Mouse (Mus musculus) forebrain, embryonic 14.5 days (tissue): ENCODE measurements at regions not wholly inside any gene's neighbourhood (a gene's known extent, or its start where the extent isn't known, plus 50 kb on each side); places are given as distances from the start of the nearest gene placed in this dataset. TPM values are rescaled to one million over a fixed set of nuclear protein-coding genes. Genes with fewer than 3 reads are reported as not detected.
"Not testable (repeated sequence)": the region's sequence is repeated elsewhere in the genome, so short reads cannot be mapped to it uniquely, and the experiment has no call there.

ENCODE experiments used
- ATAC-seq: fragments of 200-750 bp; cut with Nextera tagmentation; 2 replicates; pipeline ENCODE4 v1.8.0; 2017; ENCODE audit warnings: mild to moderate bottlenecking, moderate library complexity
- DNase-seq: peaks from one replicate; pipeline ENCODE4 v3.0.0-alpha.2; 2015; ENCODE audit warnings: low spot score
- H3K27ac ChIP-seq: fragments of 300-500 bp; sonication (generic); 2 replicates; pipeline ENCODE4 v1.5.1; 2014; ENCODE audit warnings: low read depth, mild to moderate bottlenecking, control low read depth, low read length, moderate library complexity
- H3K27me3 ChIP-seq: fragments of 300-500 bp; sonication (generic); replicated peaks from 2 replicates; pipeline ENCODE4 v1.6.1; 2014; ENCODE audit warnings: low read length, control low read depth, mixed read lengths; ENCODE audit not compliant: control insufficient read depth, insufficient read depth
- H3K36me3 ChIP-seq: fragments of 300-500 bp; sonication (generic); 2 replicates; pipeline ENCODE4 v1.6.1; 2014; ENCODE audit warnings: low read length, control low read depth; ENCODE audit not compliant: control insufficient read depth, insufficient read depth
- H3K4me1 ChIP-seq: fragments of 300-500 bp; sonication (generic); 2 replicates; pipeline ENCODE4 v1.6.1; 2014; ENCODE audit warnings: antibody characterized with exemption, low read length, control low read depth; ENCODE audit not compliant: control insufficient read depth, insufficient read depth
- H3K4me2 ChIP-seq: fragments of 300-500 bp; sonication (generic); 2 replicates; pipeline ENCODE4 v1.6.1; 2014; ENCODE audit warnings: mild to moderate bottlenecking, control low read depth, low read length
- H3K4me3 ChIP-seq: fragments of 300-500 bp; sonication (generic); 2 replicates; pipeline ENCODE4 v1.5.1; 2014; ENCODE audit warnings: low read depth, low read length, control low read depth
- H3K9ac ChIP-seq: fragments of 300-500 bp; sonication (generic); 2 replicates; pipeline ENCODE4 v1.6.1; 2014; ENCODE audit warnings: mild to moderate bottlenecking, low read length, control low read depth, moderate library complexity
- H3K9me3 ChIP-seq: fragments of 300-500 bp; sonication (generic); replicated peaks from 2 replicates; pipeline ENCODE4 v1.6.1; 2016; ENCODE audit warnings: low read length, control low read depth, mixed read lengths; ENCODE audit not compliant: control insufficient read depth
- WGBS: fragments of 180-500 bp; shearing (Covaris S2); extraction: QIAGEN DNeasy Blood & Tissue Kit; methylation state at CpG from one replicate; pipeline ENCODE4 v1.1.7; 2014; 5-methylcytosine and 5-hydroxymethylcytosine counted together
- microRNA-seq: library from miRNA; unstranded; fragments of <30 nt; microRNA quantifications from one replicate; pipeline ENCODE4, GENCODE M21; 2016

- no peaks in the 10 kb centered on the region for H3K9me3 ChIP-seq
- no peaks in the 10 kb centered on the region for H3K27me3 ChIP-seq
- H3K36me3 ChIP-seq, result no peaks in the 10 kb centered on the region
- WGBS, result 42% methylated on average over 1 of the region's 1 CpGs
- no peak for ATAC-seq
- H3K9ac ChIP-seq, result no peak overlapping the region
- no peak overlapping the region for H3K27ac ChIP-seq
- H3K4me3 ChIP-seq, result no peak overlapping the region
- no peak for DNase-seq
- no peak overlapping the region for H3K4me2 ChIP-seq
- no peaks in the 10 kb centered on the region for H3K4me1 ChIP-seq
Measured at GRCm38 (mm10) chr8:97191806-97192205, 1303.5 kb upstream of the Got2 start.

DNA sequence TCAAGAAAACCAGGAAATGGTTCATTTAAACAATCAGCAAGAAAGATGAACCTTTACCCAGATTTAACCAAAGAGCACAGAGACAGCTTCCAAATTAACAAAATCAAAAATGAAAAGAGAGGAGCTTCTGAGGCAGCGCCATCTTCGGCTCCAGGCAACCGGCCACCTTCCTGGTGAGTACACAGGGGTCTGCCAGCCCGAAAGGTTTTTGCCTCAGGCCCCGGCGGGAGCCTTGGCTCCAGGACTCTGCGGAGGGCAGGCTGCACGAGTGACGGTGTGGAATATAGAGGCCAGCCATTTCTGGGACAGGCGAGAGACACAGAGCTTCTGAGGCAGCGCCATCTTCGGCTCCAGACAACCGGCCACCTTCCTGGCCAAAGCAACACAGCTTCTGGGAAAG is 1295.5 kb upstream of the Got2 start:
- not testable (repeated sequence) for H3K4me1 ChIP-seq, DNase-seq, H3K27ac ChIP-seq, H3K27me3 ChIP-seq, H3K4me2 ChIP-seq, H3K9ac ChIP-seq, H3K9me3 ChIP-seq, ATAC-seq, H3K4me3 ChIP-seq, H3K36me3 ChIP-seq
- 90% methylated on average over 13 of the region's 13 CpGs for WGBS

DNA sequence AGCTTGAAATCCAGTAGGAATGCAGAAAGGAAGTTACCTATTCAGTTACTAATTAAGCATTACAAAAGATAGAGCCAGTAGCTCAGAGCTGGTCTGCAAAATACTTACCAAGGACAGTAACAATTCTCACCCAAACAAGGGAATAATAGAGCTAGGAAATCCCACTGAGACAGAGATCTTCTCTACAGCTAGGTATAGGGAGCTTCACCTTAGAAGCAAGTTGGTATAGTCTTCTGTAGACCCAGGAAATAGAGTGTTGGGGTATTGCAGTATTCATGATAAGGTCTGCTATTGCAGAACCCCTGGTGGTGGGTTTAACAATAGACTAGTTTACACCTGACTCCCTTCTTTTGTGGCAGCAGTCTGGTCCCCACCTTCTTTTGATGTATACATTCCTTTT is 1294.1 kb upstream of the Got2 start:
- H3K9ac ChIP-seq, DNase-seq, H3K27me3 ChIP-seq, H3K4me1 ChIP-seq, H3K9me3 ChIP-seq, H3K4me3 ChIP-seq, ATAC-seq, H3K4me2 ChIP-seq, H3K27ac ChIP-seq, H3K36me3 ChIP-seq: not testable (repeated sequence)

Small RNA genes in the stretch of these regions (microRNA-seq; reads per million reads assigned to microRNA genes)
- gene Gm26399, result not detected
